Mouse (Mus musculus) cerebellum, postnatal 10 days (tissue): ENCODE results near the gene Bglap3.
"Not testable (repeated sequence)": the region's sequence is repeated elsewhere in the genome, so short reads cannot be mapped to it uniquely, and the experiment has no call there.

Experiments used
- DNase-seq, 2 experiments: peaks; one replicate each; pipeline ENCODE4 v3.0.0; 2021; ENCODE audit warnings: mixed read lengths in 2 of 2

Bglap3 gene

DNA sequence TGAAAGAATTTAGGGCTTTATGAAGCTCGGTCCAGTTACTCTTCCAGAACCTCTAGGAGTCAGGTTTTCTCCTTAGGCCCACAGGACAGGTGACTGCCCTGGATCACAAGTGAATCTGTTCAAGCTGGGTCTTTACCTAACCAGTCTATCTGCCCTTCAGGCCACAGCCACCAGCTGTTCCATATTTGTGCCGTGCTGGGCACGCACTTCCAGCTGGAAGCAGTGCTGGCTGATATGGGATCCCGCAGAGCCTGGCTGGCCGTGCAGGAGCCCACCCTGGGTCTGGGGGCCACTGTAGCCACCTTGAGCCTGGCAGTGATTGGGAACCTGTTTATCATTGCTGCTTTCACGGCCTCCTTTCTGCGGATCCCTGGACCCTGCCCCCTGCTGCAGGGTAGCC, 4.1 kb upstream of the Bglap3 start:
- DNase-seq: not testable (repeated sequence)

DNA sequence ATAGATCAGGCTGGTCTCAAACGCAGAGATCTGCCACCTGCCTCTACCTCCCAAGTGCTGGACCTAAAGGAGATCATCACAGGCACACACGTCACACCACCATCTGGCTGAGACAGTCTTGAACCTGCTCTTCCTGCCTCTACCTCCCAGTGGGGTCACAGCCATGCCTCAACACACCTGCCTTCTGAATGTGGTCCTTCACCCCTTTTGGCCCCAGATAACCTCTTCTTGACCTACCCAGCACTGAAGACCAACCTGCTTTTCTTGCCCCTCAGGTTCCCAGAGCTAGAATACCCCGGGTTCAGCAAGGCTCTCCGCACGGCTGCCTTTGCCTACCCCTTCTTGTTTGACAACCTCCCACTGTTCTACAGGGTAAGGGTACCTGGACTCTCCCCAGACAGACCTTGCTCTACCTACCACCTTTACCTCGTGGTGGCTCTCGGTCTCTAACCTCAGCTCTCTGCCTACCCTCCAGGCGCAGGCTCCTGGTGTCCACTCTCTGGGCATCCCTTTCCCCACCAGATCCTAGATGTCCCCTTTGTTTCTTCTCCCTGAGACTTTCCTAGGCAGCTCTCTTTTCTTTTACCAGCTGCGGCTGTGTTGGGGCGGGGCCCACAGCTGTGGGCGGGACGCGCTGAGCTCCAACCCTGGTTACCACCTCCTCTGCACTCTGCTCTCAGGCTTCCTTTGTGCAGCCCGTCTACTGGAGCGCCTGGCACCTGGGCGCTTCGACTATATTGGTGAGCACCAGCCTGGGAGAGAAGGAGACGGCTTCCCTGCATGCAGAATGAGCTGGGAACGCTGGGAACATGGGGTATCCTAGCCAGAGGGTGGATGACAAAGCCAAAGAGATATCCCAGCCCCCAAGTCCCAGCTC, 3.4 kb upstream of the Bglap3 start:
- DNase-seq: not testable (repeated sequence)

DNA sequence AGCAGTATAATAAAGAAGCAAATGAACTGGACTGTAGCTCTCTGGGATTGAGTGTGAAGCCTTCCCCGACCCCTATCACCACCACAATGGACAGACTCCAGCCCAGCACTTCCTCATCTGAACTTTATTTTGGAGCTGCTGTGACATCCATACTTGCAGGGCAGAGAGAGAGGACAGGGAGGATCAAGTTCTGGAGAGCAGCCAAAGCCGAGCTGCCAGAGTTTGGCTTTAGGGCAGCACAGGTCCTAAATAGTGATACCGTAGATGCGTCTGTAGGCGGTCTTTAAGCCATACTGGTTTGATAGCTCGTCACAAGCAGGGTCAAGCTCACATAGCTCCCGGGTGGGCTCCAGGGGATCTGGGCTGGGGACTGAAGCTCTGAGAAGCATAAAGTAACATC, 4.0 kb downstream of the Bglap3 start:
- not testable (repeated sequence) for DNase-seq

DNA sequence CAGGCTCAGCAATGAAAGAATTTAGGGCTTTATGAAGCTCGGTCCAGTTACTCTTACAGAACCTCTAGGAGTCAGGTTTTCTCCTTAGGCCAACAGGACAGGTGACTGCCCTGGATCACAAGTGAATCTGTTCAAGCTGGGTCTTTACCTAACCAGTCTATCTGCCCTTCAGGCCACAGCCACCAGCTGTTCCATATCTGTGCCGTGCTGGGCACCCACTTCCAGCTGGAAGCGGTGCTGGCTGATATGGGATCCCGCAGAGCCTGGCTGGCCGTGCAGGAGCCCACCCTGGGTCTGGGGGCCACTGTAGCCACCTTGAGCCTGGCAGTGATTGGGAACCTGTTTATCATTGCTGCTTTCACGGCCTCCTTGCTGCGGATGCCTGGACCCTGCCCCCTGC, 5.0 kb downstream of the Bglap3 start:
- DNase-seq: not testable (repeated sequence)

DNA sequence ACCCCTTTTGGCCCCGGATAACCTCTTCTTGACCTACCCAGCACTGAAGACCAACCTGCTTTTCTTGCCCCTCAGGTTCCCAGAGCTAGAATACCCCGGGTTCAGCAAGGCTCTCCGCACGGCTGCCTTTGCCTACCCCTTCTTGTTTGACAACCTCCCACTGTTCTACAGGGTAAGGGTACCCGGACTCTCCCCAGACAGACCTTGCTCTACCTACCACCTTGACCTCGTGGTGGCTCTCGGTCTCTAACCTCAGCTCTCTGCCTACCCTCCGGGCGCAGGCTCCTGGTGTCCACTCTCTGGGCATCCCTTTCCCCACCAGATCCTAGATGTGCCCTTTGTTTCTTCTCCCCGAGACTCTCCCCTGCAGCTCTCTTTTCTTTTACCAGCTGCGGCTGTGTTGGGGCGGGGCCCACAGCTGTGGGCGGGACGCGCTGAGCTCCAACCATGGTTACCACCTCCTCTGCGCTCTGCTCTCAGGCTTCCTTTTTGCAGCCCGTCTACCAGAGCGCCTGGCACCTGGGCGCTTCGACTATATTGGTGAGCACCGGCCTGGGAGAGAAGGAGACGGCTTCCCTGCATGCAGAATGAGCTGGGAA, 5.6 kb downstream of the Bglap3 start:
- not testable (repeated sequence) for DNase-seq

DNA sequence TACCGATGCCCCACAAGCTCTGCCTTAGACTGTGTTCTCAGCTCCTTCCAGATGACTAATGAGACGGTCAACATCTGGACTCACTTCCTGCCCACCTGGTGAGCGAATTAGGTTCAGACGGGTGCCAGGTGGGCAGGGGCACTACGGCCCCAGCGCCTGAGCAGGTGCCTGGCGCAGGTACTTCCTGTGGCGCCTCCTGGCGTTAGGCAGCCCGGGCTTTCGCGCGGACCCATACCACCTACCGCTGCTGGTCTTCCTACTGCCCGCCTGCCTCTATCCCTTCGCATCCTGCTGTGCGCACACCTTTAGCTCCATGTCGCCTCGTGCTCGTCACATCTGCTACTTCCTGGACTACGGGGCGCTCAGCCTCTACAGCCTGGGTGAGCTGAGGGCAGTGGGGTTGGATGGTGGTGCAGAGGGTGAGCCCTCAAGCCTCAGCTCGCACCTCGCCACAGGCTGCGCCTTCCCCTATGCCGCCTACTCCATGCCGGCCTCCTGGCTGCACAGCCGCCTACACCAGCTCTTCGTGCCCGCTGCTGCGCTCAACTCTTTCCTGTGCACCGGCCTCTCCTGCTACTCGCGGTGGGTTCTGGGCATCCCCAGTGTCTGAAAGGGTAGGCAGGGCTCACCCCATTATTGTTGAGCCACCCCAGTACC, 6.7 kb downstream of the Bglap3 start:
- no peak for DNase-seq

DNA sequence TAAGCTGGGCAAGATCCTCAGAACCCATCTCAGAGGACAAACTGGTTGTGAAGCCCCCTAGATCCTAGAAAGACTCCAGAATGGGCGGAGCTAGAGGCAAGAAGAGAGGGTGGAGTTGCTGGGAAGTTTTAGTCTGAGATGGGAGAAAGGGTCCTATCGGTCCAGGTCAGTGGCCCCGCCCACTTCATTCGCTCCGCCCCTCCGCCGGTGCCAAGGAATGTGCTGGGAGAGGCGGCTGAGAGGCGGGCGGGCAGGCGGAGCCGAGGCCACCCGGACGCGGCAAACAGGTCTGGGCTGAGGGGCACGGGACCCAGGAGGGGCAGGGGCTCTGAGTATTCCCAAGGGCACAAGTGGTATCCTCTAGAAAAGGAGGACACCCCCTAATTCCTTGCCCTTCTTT, 8.2 kb downstream of the Bglap3 start, which contains the start of gene Paqr6:
Gene Paqr6 (plus strand): TSS at position 248 of the 400 bp plus-strand sequence.
- peak; percentile 63 to 77 for DNase-seq

DNA sequence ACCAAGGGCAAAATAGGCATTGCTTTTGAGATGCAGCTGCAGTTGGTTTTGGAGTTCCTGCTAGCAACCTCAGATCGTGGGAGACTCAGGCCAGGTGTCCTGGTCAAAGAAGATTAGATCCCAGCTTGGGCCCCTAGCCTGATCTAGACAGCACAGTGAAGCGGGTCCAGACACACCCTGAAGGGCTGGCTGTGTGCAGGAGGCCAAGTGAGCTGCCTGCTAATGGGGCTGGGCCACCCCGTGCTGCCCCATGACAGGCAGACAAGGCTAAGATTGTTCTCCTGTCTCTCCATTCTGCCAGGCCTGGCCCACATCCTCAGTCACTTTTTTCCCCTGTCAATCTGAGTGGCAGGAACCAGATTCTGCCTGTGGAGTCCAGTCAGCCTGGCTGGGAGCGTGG, 8.8 kb downstream of the Bglap3 start:
- peak in 1 of 2 experiments; percentile 39 for DNase-seq

DNA sequence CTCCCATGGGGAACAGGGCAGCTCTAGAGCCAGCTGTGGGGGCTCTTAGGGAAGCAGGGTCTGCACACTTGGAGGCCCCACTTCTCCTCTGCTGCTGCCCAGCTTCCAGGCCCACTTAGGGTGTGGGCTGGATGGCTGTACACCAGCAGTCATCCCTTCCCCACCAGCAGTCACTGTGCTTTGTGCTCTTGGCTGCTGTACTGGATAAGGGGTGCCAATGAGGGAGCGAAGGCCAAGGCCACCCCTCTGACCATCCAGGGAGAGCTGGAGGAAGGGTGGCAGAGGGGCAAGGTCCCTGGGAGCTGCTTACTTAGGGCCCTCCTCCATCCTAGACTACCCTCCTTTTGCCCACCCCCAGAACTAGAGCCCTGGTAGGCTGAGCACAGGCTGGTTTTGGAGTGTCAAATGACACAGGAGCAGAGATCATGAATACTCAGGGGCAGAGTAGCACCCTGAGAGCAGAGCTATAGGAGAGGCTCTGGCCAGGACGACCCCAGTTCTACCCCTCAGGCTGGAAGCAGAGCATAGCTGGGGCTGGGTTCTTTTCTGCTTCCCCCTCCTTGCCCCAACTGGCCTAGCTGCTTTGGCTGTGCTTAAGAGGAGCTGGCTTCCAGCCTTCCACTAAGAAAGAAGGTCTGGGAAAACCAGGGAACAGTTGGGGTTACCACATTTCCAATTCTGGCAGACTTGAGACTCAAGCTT, 10.8 kb downstream of the Bglap3 start:
- DNase-seq: peak; percentile 26 to 42

DNA sequence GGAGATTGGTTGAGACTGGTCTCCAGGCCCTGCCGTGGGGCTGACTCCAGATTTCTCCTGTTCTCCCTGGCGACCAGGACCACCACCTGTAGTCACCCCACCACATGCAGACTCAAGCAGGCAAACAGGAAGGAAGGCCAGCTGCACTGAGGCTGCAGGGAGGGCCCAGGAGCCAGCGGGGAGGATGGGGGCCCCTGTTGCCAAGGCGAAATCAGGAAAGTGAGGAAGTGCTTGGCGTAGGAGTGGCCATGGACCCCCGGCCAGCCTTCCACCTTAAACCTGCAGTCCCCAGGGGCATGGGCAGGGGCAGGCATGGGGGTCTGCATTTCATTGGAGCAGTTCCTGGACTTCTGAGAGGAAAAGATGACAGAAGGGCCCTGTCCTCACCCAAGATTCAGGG, 11.4 kb downstream of the Bglap3 start:
- DNase-seq: no peak

DNA sequence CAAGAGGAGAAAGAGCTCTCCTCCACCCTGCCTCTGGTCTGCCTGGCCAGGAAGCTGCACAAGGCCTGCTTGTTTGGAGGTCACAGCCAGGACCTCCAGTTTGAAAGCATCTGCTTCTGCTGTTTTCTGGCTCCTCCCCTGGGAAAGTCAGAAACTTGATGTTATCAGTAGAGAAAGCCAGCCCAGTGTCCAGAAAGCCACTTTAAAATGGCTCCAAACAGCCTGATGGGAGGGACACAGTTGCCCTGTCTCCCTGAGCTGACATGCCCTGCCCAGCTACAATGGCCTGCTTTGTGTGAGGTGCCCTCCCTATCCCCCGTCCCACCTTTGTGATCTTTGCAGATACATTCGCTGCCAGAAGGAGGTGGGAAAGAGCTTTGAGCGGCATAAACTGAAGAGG, 12.6 kb downstream of the Bglap3 start:
- DNase-seq: no peak

DNA sequence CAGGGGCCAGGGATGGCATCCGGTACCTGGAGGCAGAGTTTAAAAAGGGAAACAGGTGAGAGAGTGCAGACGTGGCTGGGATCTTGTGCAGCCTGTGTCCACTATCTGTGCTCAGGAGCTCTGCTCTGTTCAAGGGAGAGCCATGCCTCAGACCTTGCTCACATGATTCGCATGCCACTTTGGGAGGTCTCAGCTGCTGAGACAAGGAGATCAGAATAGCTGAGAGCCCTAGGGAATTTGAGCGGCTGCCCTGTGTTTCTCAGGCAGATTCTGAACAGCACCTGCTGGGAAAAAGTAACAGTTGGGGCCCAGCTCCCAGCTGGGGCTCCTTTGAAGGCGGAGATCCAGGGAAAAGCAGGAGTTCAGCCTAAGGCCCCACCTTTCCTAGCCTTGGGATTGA, 13.0 kb downstream of the Bglap3 start:
- no peak for DNase-seq

DNA sequence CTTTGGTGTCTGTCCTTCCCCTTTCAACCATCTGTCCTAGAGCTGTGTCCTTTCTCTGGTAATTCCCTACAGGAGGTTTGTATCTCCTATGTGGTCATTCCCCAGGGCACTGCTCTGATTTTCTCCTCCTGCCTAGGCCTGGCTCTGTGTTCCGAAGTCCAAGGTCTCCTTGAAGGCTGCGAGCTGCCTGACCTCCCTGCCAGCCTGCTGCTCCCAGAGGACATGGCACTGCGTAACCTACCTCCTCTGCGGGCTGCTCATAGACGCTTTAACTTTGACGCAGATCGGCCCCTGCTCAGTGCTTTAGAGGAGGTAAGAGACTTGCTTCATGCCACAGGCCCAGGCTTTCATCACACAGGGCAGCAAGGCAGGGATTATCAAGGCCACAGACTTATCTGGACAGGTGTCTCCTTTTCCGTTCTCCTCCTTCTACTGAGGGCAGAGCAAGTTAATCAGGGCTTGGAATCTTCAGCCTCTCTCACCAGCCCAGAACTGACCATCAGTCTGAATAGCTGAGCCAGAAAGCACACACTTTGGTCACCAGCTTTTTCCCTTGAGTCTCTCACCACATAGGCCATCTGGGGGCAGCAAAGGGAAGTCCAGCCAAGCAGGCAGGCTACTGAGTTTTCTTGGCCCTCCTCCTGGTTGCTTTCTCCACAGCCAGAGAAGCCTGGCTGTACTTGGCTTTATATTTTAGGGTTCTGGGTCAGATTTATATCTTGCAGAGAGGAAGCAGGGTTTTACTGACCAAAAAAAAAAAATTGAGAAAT, 18.0 kb downstream of the Bglap3 start:
- peak; percentile 38 to 52 for DNase-seq

DNA sequence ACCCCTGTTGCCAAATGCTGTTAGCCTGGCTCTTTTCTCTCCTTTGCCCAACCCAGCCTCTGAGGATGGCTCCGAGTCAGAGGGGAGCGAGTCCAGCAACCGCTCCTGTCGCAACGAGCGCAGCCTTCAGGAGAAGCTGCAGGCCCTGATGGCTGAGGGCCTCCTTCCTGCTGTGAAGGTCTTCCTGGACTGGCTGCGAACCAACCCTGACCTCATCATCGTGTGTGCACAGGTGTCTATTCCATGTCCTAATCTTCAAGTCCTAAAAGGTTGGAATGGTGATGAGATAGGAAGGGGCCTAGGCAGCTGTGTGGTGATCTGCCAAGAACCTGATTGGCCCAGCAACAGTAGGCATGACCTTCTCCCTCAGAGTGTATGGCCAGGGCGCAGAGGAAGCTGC, 19.6 kb downstream of the Bglap3 start:
- no peak for DNase-seq

DNA sequence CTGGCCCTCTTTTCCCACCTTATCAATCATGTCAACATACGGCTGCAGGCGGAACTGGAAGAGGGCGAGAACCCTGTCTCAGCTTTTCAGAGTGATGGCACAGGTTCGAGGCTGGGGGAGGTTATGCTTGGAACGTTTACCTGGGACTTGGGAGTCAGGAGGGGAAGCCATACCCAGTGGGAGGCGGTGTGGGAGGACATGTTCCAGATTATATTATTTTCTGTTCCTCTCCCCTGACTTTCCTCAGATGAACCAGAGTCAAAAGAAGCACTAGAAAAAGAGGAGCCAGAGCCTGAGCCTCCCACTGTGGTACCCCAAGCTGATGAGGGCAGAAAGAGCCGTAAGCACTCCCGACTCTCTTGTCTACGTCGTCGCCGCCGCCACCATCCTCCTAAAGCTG, 21.8 kb downstream of the Bglap3 start:
- DNase-seq: no peak

DNA sequence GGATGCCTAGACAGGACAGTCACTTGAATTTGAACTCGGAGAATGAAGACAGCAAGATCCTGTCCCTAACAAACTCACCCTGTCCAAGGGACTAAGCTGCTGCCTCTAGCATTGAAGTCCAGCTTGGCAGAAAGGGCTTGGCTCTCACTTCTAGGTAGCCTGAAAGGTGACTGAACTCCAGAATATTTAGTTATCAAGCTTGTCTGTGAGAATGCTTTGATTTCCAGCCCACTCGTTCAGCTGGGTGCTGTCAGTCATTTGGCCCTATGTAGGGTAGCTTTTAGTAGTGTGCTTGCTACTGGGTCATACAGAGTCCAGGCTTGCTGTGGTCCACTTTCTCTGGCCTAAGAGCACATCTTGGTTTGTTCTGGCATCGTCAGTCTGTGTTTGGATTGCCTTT, 33.5 kb downstream of the Bglap3 start:
- no peak for DNase-seq

DNA sequence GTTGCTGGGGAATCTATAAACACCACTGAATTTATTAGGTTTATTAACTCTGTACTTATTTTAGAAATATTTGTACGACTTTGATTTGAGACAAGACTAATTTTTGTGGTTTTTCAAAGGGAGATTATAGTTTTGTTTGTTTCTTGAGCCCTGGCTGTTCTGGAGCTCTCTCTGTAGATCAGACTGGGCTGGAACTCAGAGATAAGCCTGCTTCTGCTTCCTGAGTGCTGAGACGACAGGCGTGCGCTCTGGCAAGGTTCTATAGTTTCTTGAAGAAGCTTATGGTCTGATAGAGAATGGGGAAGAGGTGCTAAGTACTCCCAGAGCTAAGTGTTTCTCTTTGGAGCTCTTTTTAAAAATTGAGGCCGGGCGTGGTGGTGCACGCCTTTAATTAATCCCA, 34.2 kb downstream of the Bglap3 start:
- no peak for DNase-seq

DNA sequence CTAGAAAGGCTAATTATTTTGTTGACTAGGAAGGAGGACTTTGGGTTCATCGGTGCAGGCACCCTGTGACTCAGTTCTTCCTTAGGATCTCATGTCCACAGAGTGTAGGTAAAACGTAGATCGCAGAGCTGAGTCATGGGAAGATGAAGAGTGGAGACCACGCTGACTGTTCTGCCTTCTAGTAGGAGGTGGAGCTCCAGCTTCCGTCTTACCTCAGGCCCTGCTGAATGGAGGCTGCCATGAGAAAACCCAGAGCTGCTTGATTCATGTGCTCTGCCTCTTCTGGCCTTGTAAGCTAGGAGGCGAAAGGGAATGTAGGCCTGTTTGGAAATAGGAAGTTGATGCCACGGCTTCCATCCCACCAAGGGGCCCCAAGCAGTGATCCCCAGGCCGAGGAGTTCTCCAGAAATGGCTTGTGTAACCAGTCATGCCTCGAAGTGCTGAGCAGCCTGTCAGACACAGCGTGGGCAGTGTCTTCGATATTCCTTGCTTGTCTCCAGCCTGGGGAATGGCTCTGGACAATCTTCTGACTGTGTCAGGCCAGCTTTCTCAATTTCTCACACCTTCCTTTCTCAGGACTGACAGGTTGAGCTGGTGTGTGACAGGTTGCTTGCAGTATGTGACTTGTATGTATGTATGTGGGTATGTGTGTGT, 35.0 kb downstream of the Bglap3 start:
- no peak for DNase-seq

DNA sequence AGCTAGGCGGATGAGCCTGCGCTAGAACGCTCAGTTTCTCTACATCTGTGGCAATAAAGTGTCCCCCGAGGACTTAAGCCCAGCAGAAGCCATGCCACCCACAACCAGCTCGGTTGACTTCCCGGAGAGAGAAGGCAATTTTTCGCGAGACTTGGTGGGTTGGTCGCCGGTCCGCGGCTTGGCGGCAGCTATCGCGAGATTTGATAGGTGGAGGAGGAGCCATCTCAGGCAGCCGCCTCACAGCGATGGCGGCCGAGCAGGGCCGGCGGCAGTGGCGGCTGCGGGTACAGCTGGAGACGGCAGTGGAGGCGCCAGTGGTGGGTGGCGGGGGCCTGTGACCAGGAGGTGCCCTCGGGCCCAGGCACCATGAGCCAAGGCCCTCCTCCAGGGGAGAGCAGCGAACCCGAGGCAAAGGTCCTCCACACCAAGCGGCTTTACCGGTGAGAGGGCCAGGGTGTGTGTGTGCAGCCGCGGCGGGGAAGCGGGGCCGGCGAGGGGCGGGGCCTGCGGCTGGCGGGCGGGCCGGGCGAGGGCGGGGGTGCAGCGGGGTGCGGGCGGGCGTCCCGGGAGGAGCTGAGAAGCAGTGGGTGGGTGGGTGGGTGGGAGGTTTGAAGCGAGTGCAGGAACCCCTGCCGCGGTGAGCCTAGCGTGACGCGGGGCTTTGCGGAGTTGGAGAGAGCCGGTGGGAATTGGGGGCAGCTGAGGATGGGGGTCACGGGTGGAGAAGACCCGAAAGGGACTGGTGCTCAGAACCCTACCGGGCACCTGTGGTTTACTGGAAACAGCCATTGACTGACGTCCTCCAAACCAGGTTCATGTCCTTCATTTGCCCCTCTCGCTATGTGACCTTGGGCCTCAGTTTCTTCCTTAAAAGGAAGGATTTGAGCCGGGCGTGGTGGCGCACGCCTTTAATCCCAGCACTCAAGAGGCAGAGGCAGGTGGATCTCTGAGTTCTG, 36.2 kb downstream of the Bglap3 start, which contains the start of the genes Tmem79 and Smg5:
Gene Tmem79 (minus strand): TSS at position 91 of the 956 bp plus-strand sequence.
Gene Smg5 (plus strand): TSS at position 203 of the 956 bp plus-strand sequence.
- peak; percentile 97 to 98 for DNase-seq

DNA sequence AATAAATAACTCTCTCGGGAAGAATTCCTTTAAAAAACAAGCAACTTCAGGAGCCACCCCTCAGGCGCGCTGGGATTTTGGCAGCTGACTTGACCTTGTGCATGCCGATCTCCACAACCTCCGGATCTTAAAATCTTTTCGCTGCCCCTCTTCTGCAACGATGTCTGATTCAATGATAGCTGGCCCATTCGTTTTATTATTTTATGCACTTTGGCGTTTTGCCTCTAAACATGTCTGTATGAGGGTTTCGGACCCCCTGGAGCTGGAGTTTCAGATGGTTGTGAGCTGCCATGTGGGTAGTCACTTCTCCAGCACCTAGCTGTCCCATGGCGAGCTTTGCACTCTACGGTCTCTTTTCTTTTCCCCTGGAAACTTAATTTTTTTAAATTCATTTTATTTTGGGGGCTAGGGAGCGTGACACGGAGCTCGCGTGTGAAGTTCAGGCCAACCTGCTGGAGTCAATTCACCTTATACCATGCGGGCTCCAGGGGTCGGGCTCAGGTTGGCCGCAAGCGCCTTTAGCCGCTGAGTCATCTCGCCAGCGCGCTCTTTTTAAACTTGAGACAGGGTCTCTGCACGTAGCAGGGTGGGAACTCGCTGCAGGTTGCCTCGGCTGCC, 37.0 kb downstream of the Bglap3 start:
- DNase-seq: peak in 1 of 2 experiments; percentile 51
